Mouse (Mus musculus) lung, embryonic 14.5 days (tissue): ENCODE measurements around the gene Rnf20. TPM values are rescaled to one million over a fixed set of nuclear protein-coding genes. Genes with fewer than 3 reads are reported as not detected.

Source experiments
- ATAC-seq: fragments of 200-750 bp; cut with Nextera tagmentation; 2 replicates; pipeline ENCODE4 v1.8.0; 2017; ENCODE audit warnings: mild to moderate bottlenecking, moderate TSS enrichment, moderate library complexity; ENCODE audit not compliant: insufficient read depth
- DNase-seq: peaks from one replicate; pipeline ENCODE4 v3.0.0-alpha.2; 2015
- H3K27ac ChIP-seq: fragments of 300-500 bp; sonication (generic); 2 replicates; pipeline ENCODE4 v1.5.1; 2014; ENCODE audit warnings: low read depth, mild to moderate bottlenecking, moderate library complexity
- H3K27me3 ChIP-seq: fragments of 300-500 bp; sonication (generic); 2 replicates; pipeline ENCODE4 v1.6.1; 2014; ENCODE audit warnings: low read length, control low read depth; ENCODE audit not compliant: insufficient read depth
- H3K36me3 ChIP-seq: fragments of 300-500 bp; sonication (generic); 2 replicates; pipeline ENCODE4 v1.6.1; 2014; ENCODE audit warnings: control low read depth; ENCODE audit not compliant: insufficient read depth
- H3K4me1 ChIP-seq: fragments of 300-500 bp; sonication (generic); 2 replicates; pipeline ENCODE4 v1.6.1; 2014; ENCODE audit warnings: antibody characterized with exemption, control low read depth; ENCODE audit not compliant: insufficient read depth
- H3K4me2 ChIP-seq: fragments of 300-500 bp; sonication (generic); 2 replicates; pipeline ENCODE4 v1.6.1; 2014; ENCODE audit warnings: mild to moderate bottlenecking
- H3K4me3 ChIP-seq: fragments of 300-500 bp; sonication (generic); 2 replicates; pipeline ENCODE4 v1.5.1; 2014; ENCODE audit warnings: low read depth, low read length
- H3K9ac ChIP-seq: fragments of 300-500 bp; sonication (generic); 2 replicates; pipeline ENCODE4 v1.6.1; 2014
- H3K9me3 ChIP-seq: fragments of 300-500 bp; sonication (generic); 2 replicates; pipeline ENCODE4 v1.6.1; 2016; ENCODE audit warnings: low read depth, low read length, control low read depth
- CTCF ChIP-seq: IDR thresholded peaks from 2 replicates; pipeline ENCODE4 v1.5.1; 2016; ENCODE audit warnings: antibody characterized with exemption, low read depth
- WGBS: fragments of 180-500 bp; shearing (Covaris S2); extraction: QIAGEN DNeasy Blood & Tissue Kit; methylation state at CpG from one replicate; pipeline ENCODE4 v1.1.7; 2014; 5-methylcytosine and 5-hydroxymethylcytosine counted together
- polyA plus RNA-seq: library from polyadenylated mRNA; unstranded; fragments of >200 nt; fragmentation: Nextera tagmentation; extraction: Ambion mirVana; gene quantifications from 2 replicates; pipeline ENCODE4 v1.2.1, GENCODE M21; 2014

Rnf20 gene
- polyA plus RNA-seq, 1 experiment from 2014 or later: 59.6 TPM

DNA sequence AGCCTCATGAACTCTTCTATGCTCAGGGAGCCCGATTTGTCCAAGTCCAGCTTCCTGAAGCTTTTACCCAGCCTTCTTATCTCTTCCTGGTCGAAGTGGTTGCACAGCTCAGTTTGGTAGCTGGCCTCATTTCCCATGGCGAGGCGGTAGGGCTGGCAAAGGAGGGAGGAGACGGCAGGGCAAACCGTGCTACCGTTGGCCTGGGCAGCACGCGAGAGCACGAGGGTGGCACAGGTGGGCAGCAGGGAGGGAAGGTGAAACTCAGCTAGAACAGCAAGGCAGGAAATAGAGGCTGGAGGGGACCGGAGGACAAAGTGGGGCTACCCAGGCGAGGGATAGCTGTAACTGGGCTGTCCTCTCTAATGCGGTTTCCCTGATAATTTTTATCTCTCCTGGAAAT lies 50.0 kb downstream of the Rnf20 start, which contains the start of gene Ppp3r2:
Ppp3r2 (minus strand) TSS at position 213 of the 400 bp plus-strand sequence.
- WGBS: 68% methylated on average over 13 of the region's 13 CpGs
- no peak within 1 kb of the TSS for H3K9ac ChIP-seq

DNA sequence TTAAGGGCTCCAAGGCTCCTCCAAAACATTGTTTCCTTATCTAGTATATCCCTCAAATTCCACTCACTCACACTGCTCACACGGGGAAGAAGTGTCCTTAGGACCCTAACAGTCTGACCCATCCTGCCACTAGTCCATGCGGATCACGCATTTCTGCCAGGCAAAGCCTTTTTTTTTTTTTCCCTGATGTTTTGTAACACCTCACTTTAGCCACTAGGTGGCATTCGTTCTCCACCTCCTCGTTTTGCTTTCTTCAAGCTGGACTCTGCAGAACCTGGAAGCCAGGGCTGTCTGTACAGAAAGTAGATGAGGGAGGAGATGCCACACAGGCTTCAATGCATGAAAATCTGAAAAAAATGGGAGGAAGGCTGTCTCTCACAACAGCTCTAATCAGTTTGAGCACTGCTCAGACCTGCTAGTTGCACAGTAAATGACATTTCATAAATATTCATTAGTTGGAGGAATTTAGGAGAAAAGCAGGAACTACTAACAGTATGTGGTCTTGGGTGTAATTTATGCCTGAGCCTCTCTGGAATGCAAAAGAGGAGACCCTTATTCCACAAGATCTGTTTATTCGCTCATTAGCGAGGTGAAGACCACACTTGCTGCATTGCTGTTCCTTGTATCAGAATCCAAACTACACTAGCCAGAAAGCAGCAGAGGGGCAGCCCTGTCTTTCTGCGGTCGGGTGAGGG lies 56.9 kb downstream of the Rnf20 start:
- no peaks in the 10 kb centered on the region for H3K9me3 ChIP-seq
- TF ChIP-seq CTCF: peak; percentile 85
- no peaks in the 10 kb centered on the region for H3K36me3 ChIP-seq
- no peaks in the 10 kb centered on the region for H3K4me1 ChIP-seq
- no peak overlapping the region for H3K4me3 ChIP-seq
- H3K27me3 ChIP-seq: no peaks in the 10 kb centered on the region
- H3K9ac ChIP-seq: no peak overlapping the region
- H3K27ac ChIP-seq: no peak overlapping the region
- ATAC-seq: peak; percentile 62; the same call in 1 of the 2 replicates
- peak; percentile 85 for DNase-seq
- 23% methylated on average over 9 of the region's 9 CpGs for WGBS
- no peak overlapping the region for H3K4me2 ChIP-seq

More for the DNA sequence above, 50.0 kb downstream of the Rnf20 start, which contains the start of gene Ppp3r2:
- H3K27ac ChIP-seq: no peak within 1 kb of the TSS
- no peak within 1 kb of the TSS for H3K4me3 ChIP-seq
- H3K4me1 ChIP-seq: no peaks in the 10 kb centered on the region
- no peaks in the 10 kb centered on the region for H3K27me3 ChIP-seq
- TF ChIP-seq CTCF: no peak
- DNase-seq (no peak), ATAC-seq (no peak)
- no peaks in the 10 kb centered on the region for H3K36me3 ChIP-seq
- H3K9me3 ChIP-seq: no peaks in the 10 kb centered on the region
- no peak within 1 kb of the TSS for H3K4me2 ChIP-seq

DNA sequence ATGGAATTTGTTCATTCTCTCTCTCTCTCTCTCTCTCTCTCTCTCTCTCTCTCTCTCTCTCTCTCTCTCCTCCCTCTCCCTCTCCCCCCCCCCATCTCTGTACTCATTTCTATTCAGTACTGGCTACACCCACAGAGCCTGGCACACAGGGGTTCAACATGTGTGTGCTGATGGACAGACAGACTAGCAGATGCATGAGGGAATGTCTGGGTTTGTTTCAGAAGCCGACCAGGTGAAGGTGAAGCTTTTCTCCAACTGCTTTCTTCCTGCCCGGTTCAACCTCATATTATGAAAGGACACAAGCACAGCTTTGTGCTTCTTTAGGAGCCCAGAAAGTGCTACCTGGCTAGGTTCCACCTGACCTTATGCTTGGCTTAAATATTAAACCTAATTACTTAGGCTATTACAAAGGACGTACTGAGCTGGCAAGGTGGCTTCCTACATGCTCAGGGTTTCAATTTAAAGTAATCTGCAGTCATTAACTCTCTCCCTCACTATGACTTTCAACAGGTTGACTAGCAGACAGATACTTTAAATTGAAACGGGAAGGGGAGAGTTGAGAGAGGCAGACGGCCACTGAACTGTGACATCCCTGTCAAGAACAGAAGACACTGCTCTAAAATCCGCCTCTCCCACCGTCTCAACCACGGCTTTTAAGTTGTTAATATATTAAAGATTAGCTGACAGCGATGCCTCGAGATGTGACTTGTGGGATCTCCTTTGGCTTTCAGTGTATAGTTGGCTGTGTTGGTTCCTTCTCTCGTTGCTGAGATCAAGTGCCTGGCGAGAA lies 59.8 kb downstream of the Rnf20 start:
- H3K27me3 ChIP-seq: no peaks in the 10 kb centered on the region
- no peak overlapping the region for H3K27ac ChIP-seq
- peak; percentile 48 for DNase-seq
- TF ChIP-seq CTCF: no peak
- no peaks in the 10 kb centered on the region for H3K9me3 ChIP-seq
- 33% methylated on average over 12 of the region's 12 CpGs for WGBS
- H3K4me2 ChIP-seq: no peak overlapping the region
- H3K4me3 ChIP-seq: no peak overlapping the region
- no peaks in the 10 kb centered on the region for H3K4me1 ChIP-seq
- H3K9ac ChIP-seq: no peak overlapping the region
- peak; percentile 33; the same call in 1 of the 2 replicates for ATAC-seq
- no peaks in the 10 kb centered on the region for H3K36me3 ChIP-seq

Other genes with a start within 250 kb of the Rnf20 start
- not detected in 2 replicates for gene Acnat2, start 223.9 kb upstream of the Rnf20 start, polyA plus RNA-seq
- gene Acnat1, start 158.1 kb upstream of the Rnf20 start, polyA plus RNA-seq: 0.24 and 0.27 TPM in 2 replicates
- not detected in 2 replicates for gene Baat, start 125.4 kb upstream of the Rnf20 start, polyA plus RNA-seq
- 75.2 and 75.9 TPM in 2 replicates for gene Mrpl50, start 110.9 kb upstream of the Rnf20 start, polyA plus RNA-seq
- 8.6 and 9.4 TPM in 2 replicates for gene Zfp189, start 110.8 kb upstream of the Rnf20 start, polyA plus RNA-seq
- gene Aldob, start 82.5 kb upstream of the Rnf20 start, polyA plus RNA-seq: not detected in 2 replicates
- 19.0 and 21.9 TPM in 2 replicates for gene Tmem246, start 34.1 kb upstream of the Rnf20 start, polyA plus RNA-seq
- 0.08 TPM in 1 of 2 replicates, not detected in the other for gene Ppp3r2, start 50.0 kb downstream of the Rnf20 start, polyA plus RNA-seq
- 0.45 and 0.55 TPM in 2 replicates for gene Grin3a, start 213.7 kb downstream of the Rnf20 start, polyA plus RNA-seq